Mouse (Mus musculus) megakaryocyte-erythroid progenitor cell, adult 5-6 weeks (primary cell): ENCODE measurements around the gene Fhdc1. TPM values are rescaled to one million over a fixed set of nuclear protein-coding genes. Genes with fewer than 3 reads are reported as not detected.

Experiments
- ATAC-seq: replicated peaks from 2 replicates; pipeline ENCODE4 v1.8.0; 2016; ENCODE audit warnings: mild to moderate bottlenecking, inconsistent platforms; ENCODE audit not compliant: severe bottlenecking, poor library complexity, low FRiP score, low TSS enrichment
- total RNA-seq, 2 experiments: library from RNA; stranded (forward) in 1 of 2; stranded (reverse) in 1 of 2; fragments of 200-1000, 215-1000 nt in 1 of 2; fragments of >200 nt in 1 of 2; fragmentation: Nextera tagmentation in 1 of 2; gene quantifications; 2 replicates each; pipeline ENCODE4 v1.2.3; 2014 to 2017

Gene Fhdc1
- total RNA-seq, 2 experiments from 2014 or later = 0.59 to 1.6 TPM

- no peak for ATAC-seq
Measured at GRCm38 (mm10) chr3:84438840-84439239, 41.4 kb downstream of the Fhdc1 start.

GRCm38 (mm10) chr3:84438118-84438517, 42.1 kb downstream of the Fhdc1 start:
- ATAC-seq = no peak

- ATAC-seq = no peak
Measured at GRCm38 (mm10) chr3:84436947-84437346, 43.3 kb downstream of the Fhdc1 start.

GRCm38 (mm10) chr3:84435288-84436043, 44.8 kb downstream of the Fhdc1 start:
- no peak for ATAC-seq

- no peak for ATAC-seq
Measured at GRCm38 (mm10) chr3:84432797-84433445, 47.3 kb downstream of the Fhdc1 start.

- no peak for ATAC-seq
Measured at GRCm38 (mm10) chr3:84431257-84431656, 49.0 kb downstream of the Fhdc1 start.

GRCm38 (mm10) chr3:84430152-84430551, 50.1 kb downstream of the Fhdc1 start:
- no peak for ATAC-seq

- no peak for ATAC-seq
Measured at GRCm38 (mm10) chr3:84428994-84429725, 51.1 kb downstream of the Fhdc1 start.

- ATAC-seq = peak; percentile 52; the same call in 1 of the 2 replicates
Measured at GRCm38 (mm10) chr3:84427779-84428178, 52.5 kb downstream of the Fhdc1 start.

GRCm38 (mm10) chr3:84422340-84422739, 57.9 kb downstream of the Fhdc1 start:
- ATAC-seq = no peak

GRCm38 (mm10) chr3:84413868-84414267, 66.4 kb downstream of the Fhdc1 start:
- ATAC-seq = peak; percentile 59

GRCm38 (mm10) chr3:84412920-84413319, 67.3 kb downstream of the Fhdc1 start:
- ATAC-seq = peak; percentile 67

GRCm38 (mm10) chr3:84409474-84409862, 70.8 kb downstream of the Fhdc1 start:
- ATAC-seq = no peak

GRCm38 (mm10) chr3:84408756-84409473, 71.3 kb downstream of the Fhdc1 start:
- ATAC-seq = no peak

- no peak for ATAC-seq
Measured at GRCm38 (mm10) chr3:84405523-84405922, 74.7 kb downstream of the Fhdc1 start.

- no peak for ATAC-seq
Measured at GRCm38 (mm10) chr3:84403389-84403788, 76.8 kb downstream of the Fhdc1 start.

- no peak for ATAC-seq
Measured at GRCm38 (mm10) chr3:84402716-84403115, 77.5 kb downstream of the Fhdc1 start.

GRCm38 (mm10) chr3:84397976-84398375, 82.3 kb downstream of the Fhdc1 start:
- no peak for ATAC-seq

GRCm38 (mm10) chr3:84396240-84396639, 84.0 kb downstream of the Fhdc1 start:
- ATAC-seq = no peak

GRCm38 (mm10) chr3:84395840-84396239, 84.4 kb downstream of the Fhdc1 start:
- ATAC-seq = no peak
